In the genomic region with DNA sequence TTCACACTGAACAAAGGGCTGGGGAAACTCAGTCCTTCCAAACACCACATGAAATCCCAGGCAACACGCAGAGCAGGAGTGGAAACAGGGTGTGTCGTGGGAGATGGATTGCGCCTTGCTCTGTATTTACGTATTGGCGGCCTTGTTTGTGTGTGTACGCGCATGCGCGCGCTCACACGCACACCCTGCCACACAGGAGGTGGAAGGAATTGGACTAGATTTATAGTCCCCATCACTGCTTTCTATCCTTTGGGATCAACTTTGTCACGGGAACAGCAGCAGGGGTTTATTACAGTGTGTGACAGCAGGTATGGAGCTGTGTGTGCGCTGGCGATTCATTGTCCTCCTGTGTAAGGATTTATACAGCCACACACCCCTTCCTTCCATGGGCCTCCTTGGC, we compare ENCODE assay signal across 14 mouse cellular contexts.
"Had no signal": no experiment of that assay in that cellular context is flagged by ENCODE, and none has a peak within 500 bp of the region (broad histone marks: within the 10 kb centered on the region; RNA-seq: fewer than 3 reads in every experiment).

No protein-coding gene starts in this region.

- H3K9me3 ChIP-seq: limb, embryonic 13.5 days; midbrain, embryonic 10.5 days; midbrain, embryonic 15.5 days; stomach, embryonic 15.5 days had no signal

- H3K4me3 ChIP-seq: limb, embryonic 13.5 days; midbrain, embryonic 10.5 days; midbrain, embryonic 15.5 days; stomach, embryonic 15.5 days had no signal

- H3K4me1 ChIP-seq: limb, embryonic 13.5 days; midbrain, embryonic 10.5 days; midbrain, embryonic 15.5 days; stomach, embryonic 15.5 days had no signal

- DNase-seq: kidney, adult 8-10 months; kidney, postnatal 25 days; layer of hippocampus, adult 9-11 months; layer of hippocampus, postnatal 36 days; lung, adult 18-20 months; lung, postnatal 36 days; right cerebral cortex, postnatal 14 days; thymus, postnatal 4 days had no signal

- H3K9ac ChIP-seq: limb, embryonic 13.5 days; liver, embryonic 14.5 days; midbrain, embryonic 15.5 days; stomach, embryonic 15.5 days had no signal

- H3K27me3 ChIP-seq: limb, embryonic 13.5 days; midbrain, embryonic 15.5 days; stomach, embryonic 15.5 days had no signal

- H3K36me3 ChIP-seq: limb, embryonic 13.5 days; midbrain, embryonic 10.5 days; midbrain, embryonic 15.5 days; stomach, embryonic 15.5 days had no signal

- H3K27ac ChIP-seq: limb, embryonic 13.5 days; liver, embryonic 14.5 days; midbrain, embryonic 10.5 days; midbrain, embryonic 15.5 days; stomach, embryonic 15.5 days had no signal

- H3K4me2 ChIP-seq: limb, embryonic 13.5 days; midbrain, embryonic 15.5 days; stomach, embryonic 15.5 days had no signal

- ATAC-seq: intestine, postnatal 0 days; midbrain, embryonic 15.5 days had no signal
